Comparison of ENCODE assay signal across 8 mouse cellular contexts in genomic region chr7:13025511-13026112, GRCm38 (mm10). TPM values are rescaled to one million over a fixed set of nuclear protein-coding genes. Genes with fewer than 3 reads are reported as not detected.
DNase-seq lines count a peak whose midpoint lies in the region; ATAC-seq and TF ChIP-seq lines count a peak whose summit lies in the region.

No protein-coding gene starts in this region.

- no peak for ATAC-seq in forebrain, postnatal 0 days
- no peak for ATAC-seq in liver, embryonic 16.5 days (ENCODE audit: low read depth)

- H3K27ac ChIP-seq in gastrocnemius, adult 2 months, result peak overlapping the region; percentile 99
- peak overlapping the region; percentile 99 for H3K27ac ChIP-seq in forebrain, postnatal 0 days (ENCODE audit: low read depth, low read length)
- peak overlapping the region; percentile 98 for H3K27ac ChIP-seq in liver, embryonic 16.5 days (ENCODE audit: low read length)

- peaks cover 57% of the 10 kb centered on the region for H3K36me3 ChIP-seq in E14TG2a.4 (ENCODE audit: insufficient read depth, low read length)
- H3K36me3 ChIP-seq in forebrain, postnatal 0 days (ENCODE audit: insufficient read depth), result peaks cover 46% of the 10 kb centered on the region
- H3K36me3 ChIP-seq in liver, embryonic 16.5 days (ENCODE audit: control insufficient read depth, insufficient read depth), result peaks cover 49% of the 10 kb centered on the region

- no peaks in the 10 kb centered on the region for H3K9me3 ChIP-seq in E14TG2a.4 (ENCODE audit: low read length)
- no peaks in the 10 kb centered on the region for H3K9me3 ChIP-seq in forebrain, postnatal 0 days (ENCODE audit: low read length)
- no peaks in the 10 kb centered on the region for H3K9me3 ChIP-seq in liver, embryonic 16.5 days (replicated peaks; ENCODE audit: control insufficient read depth, low read length)

- H3K4me3 ChIP-seq in gastrocnemius, adult 2 months, result peak overlapping the region; percentile 97
- H3K4me3 ChIP-seq in E14TG2a.4 (replicated peaks; ENCODE audit: low read length), result peak overlapping the region; percentile 100
- peak overlapping the region; percentile 89 for H3K4me3 ChIP-seq in forebrain, postnatal 0 days (ENCODE audit: low read depth, low read length)
- peak overlapping the region; percentile 95 for H3K4me3 ChIP-seq in liver, embryonic 16.5 days (ENCODE audit: low read depth, low read length)

- TF ChIP-seq CTCF in gastrocnemius, adult 2 months (IDR thresholded peaks at IDR 0.05), result no peak
- TF ChIP-seq CTCF in E14TG2a.4 (conservative IDR thresholded peaks at IDR 0.05; ENCODE audit: low read length), result no peak
- TF ChIP-seq CTCF in forebrain, postnatal 0 days (IDR thresholded peaks at IDR 0.05; ENCODE audit: low read depth), result no peak

- H3K27me3 ChIP-seq in E14TG2a.4 (ENCODE audit: insufficient read depth, low read length), result no peaks in the 10 kb centered on the region
- no peaks in the 10 kb centered on the region for H3K27me3 ChIP-seq in forebrain, postnatal 0 days (ENCODE audit: insufficient read depth, low read length)
- H3K27me3 ChIP-seq in liver, embryonic 16.5 days (ENCODE audit: control insufficient read depth, insufficient read depth, low read depth, low read length), result no peaks in the 10 kb centered on the region

- H3K9ac ChIP-seq in forebrain, postnatal 0 days, result peak overlapping the region; percentile 82
- H3K9ac ChIP-seq in liver, embryonic 16.5 days (ENCODE audit: low read depth, low read length), result peak overlapping the region; percentile 93

- intact Hi-C loops in gastrocnemius, adult 2 months (cut with DNase I), result no loop called here

- H3K4me1 ChIP-seq in E14TG2a.4 (replicated peaks; ENCODE audit: low read depth, low read length), result peaks cover 59% of the 10 kb centered on the region
- peaks cover 11% of the 10 kb centered on the region for H3K4me1 ChIP-seq in forebrain, postnatal 0 days (ENCODE audit: insufficient read depth)
- H3K4me1 ChIP-seq in liver, embryonic 16.5 days (ENCODE audit: control insufficient read depth, low read depth, low read length), result peaks cover 27% of the 10 kb centered on the region

- 29% methylated on average over 4 of the region's 4 CpGs for WGBS in forebrain, postnatal 0 days
- WGBS in liver, embryonic 16.5 days (ENCODE audit: insufficient replicate concordance), result 27% methylated on average over 4 of the region's 4 CpGs

- DNase-seq in gastrocnemius, adult 2 months, result no peak
- DNase-seq in gastrocnemius, postnatal 25 days, result no peak
- no peak for DNase-seq in forebrain, postnatal 0 days
- DNase-seq in natural killer cell, adult 2 months (ENCODE audit: low spot score in 2 of 2), result no peak
- DNase-seq in testis, postnatal 14 days (ENCODE audit: low spot score), result no peak
- DNase-seq in adrenal gland, adult 2 months, result no peak

- peak overlapping the region; percentile 95 for H3K4me2 ChIP-seq in forebrain, postnatal 0 days (ENCODE audit: low read depth)
- H3K4me2 ChIP-seq in liver, embryonic 16.5 days (ENCODE audit: low read depth, low read length), result peak overlapping the region; percentile 97

RNA-seq across cellular contexts. Expression of gene Chmp2a, which starts 9.0 kb away (rescaled TPM):
- total RNA-seq in gastrocnemius, adult 2 months (2021), result 100 to 1,000 TPM in 1 of 2 experiments, 10 to 100 TPM in 1; 76.2 to 106 TPM
- total RNA-seq in gastrocnemius, postnatal 25 days (2021), result 10 to 100 TPM; 76.1 to 89.9 TPM
- 131 and 160 TPM in 2 replicates for total RNA-seq in forebrain, postnatal 0 days (2014; rRNA removed)
- polyA plus RNA-seq in forebrain, postnatal 0 days (2015; fragmentation: Nextera tagmentation; extraction: Ambion mirVana), result 210 and 239 TPM in 2 replicates
- polyA plus RNA-seq in liver, embryonic 16.5 days (2015; fragmentation: Nextera tagmentation; extraction: Ambion mirVana), result 119 and 122 TPM in 2 replicates
- 100 to 1,000 TPM; 212 to 215 TPM for total RNA-seq in adrenal gland, adult 2 months (2021)
- 37.2 and 41.9 TPM in 2 replicates for polyA plus RNA-seq in adrenal gland, adult 2 months (2012; rRNA removed)

RNA-seq across cellular contexts. Expression of gene Ube2m, which starts 12.5 kb away (rescaled TPM):
- 100 to 1,000 TPM; 136 to 146 TPM for total RNA-seq in gastrocnemius, adult 2 months (2021)
- 100 to 1,000 TPM; 132 to 138 TPM for total RNA-seq in gastrocnemius, postnatal 25 days (2021)
- 336 and 344 TPM in 2 replicates for total RNA-seq in forebrain, postnatal 0 days (2014; rRNA removed)
- polyA plus RNA-seq in forebrain, postnatal 0 days (2015; fragmentation: Nextera tagmentation; extraction: Ambion mirVana), result 130 and 132 TPM in 2 replicates
- 10.6 and 14.3 TPM in 2 replicates for polyA plus RNA-seq in liver, embryonic 16.5 days (2015; fragmentation: Nextera tagmentation; extraction: Ambion mirVana)
- 100 to 1,000 TPM; 196 to 219 TPM for total RNA-seq in adrenal gland, adult 2 months (2021)
- polyA plus RNA-seq in adrenal gland, adult 2 months (2012; rRNA removed), result 98.5 and 122 TPM in 2 replicates

RNA-seq across cellular contexts. Expression of gene Zbtb45, which starts 15.8 kb away (rescaled TPM):
- 1 to 10 TPM; 3.3 to 4.4 TPM for total RNA-seq in gastrocnemius, adult 2 months (2021)
- total RNA-seq in gastrocnemius, postnatal 25 days (2021), result 1 to 10 TPM; 2.7 to 4.9 TPM
- 32.8 and 33.3 TPM in 2 replicates for total RNA-seq in forebrain, postnatal 0 days (2014; rRNA removed)
- 25.0 and 29.3 TPM in 2 replicates for polyA plus RNA-seq in forebrain, postnatal 0 days (2015; fragmentation: Nextera tagmentation; extraction: Ambion mirVana)
- 10.0 and 11.4 TPM in 2 replicates for polyA plus RNA-seq in liver, embryonic 16.5 days (2015; fragmentation: Nextera tagmentation; extraction: Ambion mirVana)
- 10 to 100 TPM; 10.7 to 15.5 TPM for total RNA-seq in adrenal gland, adult 2 months (2021)
- 53.7 and 59.9 TPM in 2 replicates for polyA plus RNA-seq in adrenal gland, adult 2 months (2012; rRNA removed)

RNA-seq across cellular contexts. Expression of gene Trim28, which starts 26.7 kb away (rescaled TPM):
- total RNA-seq in gastrocnemius, adult 2 months (2021), result 10 to 100 TPM; 71.3 to 71.5 TPM
- 10 to 100 TPM; 59.1 to 60.7 TPM for total RNA-seq in gastrocnemius, postnatal 25 days (2021)
- 430 and 485 TPM in 2 replicates for total RNA-seq in forebrain, postnatal 0 days (2014; rRNA removed)
- polyA plus RNA-seq in forebrain, postnatal 0 days (2015; fragmentation: Nextera tagmentation; extraction: Ambion mirVana), result 209 and 211 TPM in 2 replicates
- polyA plus RNA-seq in liver, embryonic 16.5 days (2015; fragmentation: Nextera tagmentation; extraction: Ambion mirVana), result 50.0 and 57.9 TPM in 2 replicates
- total RNA-seq in adrenal gland, adult 2 months (2021), result 100 to 1,000 TPM; 212 to 228 TPM
- polyA plus RNA-seq in adrenal gland, adult 2 months (2012; rRNA removed), result 173 and 261 TPM in 2 replicates

RNA-seq across cellular contexts. Expression of gene Slc27a5, which starts 27.6 kb away (rescaled TPM):
- under 1 TPM in 1 of 2 experiments, not detected in 1; 0.42 TPM for total RNA-seq in gastrocnemius, adult 2 months (2021)
- not detected for total RNA-seq in gastrocnemius, postnatal 25 days (2021)
- total RNA-seq in forebrain, postnatal 0 days (2014; rRNA removed), result 0.23 and 0.43 TPM in 2 replicates
- 0.08 and 0.18 TPM in 2 replicates for polyA plus RNA-seq in forebrain, postnatal 0 days (2015; fragmentation: Nextera tagmentation; extraction: Ambion mirVana)
- 23.6 and 26.5 TPM in 2 replicates for polyA plus RNA-seq in liver, embryonic 16.5 days (2015; fragmentation: Nextera tagmentation; extraction: Ambion mirVana)
- 1 to 10 TPM in 1 of 2 experiments, not detected in 1; 1.5 TPM for total RNA-seq in adrenal gland, adult 2 months (2021)
- polyA plus RNA-seq in adrenal gland, adult 2 months (2012; rRNA removed), result 0.38 TPM in 1 of 2 replicates, not detected in the other
